In the genomic region with DNA sequence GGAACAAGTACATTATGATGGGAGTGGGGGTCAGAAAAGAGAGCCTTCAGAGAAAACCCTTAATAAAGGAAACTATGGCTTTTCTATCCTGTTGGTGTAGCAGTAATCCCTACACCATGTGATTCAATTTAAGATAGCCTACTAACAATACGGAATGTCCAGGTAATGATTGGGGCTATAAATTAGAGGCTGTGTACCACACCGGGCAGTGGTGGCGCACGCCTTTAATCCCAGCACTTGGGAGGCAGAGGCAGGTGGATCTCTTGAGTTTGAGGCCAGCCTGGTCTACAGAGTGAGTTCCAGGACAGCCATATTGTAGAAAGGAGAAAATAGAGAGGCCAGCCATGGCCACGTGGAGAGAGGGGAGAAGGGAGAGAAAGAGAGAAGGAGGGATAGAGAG, we compare ENCODE assay signal across 21 mouse cellular contexts.
"Had no signal": no experiment of that assay in that cellular context is flagged by ENCODE, and none has a peak within 500 bp of the region (broad histone marks: within the 10 kb centered on the region; RNA-seq: fewer than 3 reads in every experiment).

No protein-coding gene starts in this region.

- H3K27ac ChIP-seq: liver, embryonic 12.5 days; liver, embryonic 14.5 days; midbrain, embryonic 10.5 days; midbrain, embryonic 13.5 days; neural tube, embryonic 13.5 days; neural tube, embryonic 15.5 days; stomach, embryonic 15.5 days; stomach, postnatal 0 days had no signal

- H3K4me3 ChIP-seq: liver, embryonic 12.5 days; midbrain, embryonic 10.5 days; midbrain, embryonic 13.5 days; myocyte; neural tube, embryonic 13.5 days; neural tube, embryonic 15.5 days; stomach, embryonic 15.5 days had no signal

- H3K9me3 ChIP-seq: liver, embryonic 12.5 days; midbrain, embryonic 13.5 days; neural tube, embryonic 13.5 days; neural tube, embryonic 15.5 days; stomach, embryonic 15.5 days had no signal

- H3K9ac ChIP-seq: liver, embryonic 12.5 days; liver, embryonic 14.5 days; lung, embryonic 14.5 days; midbrain, embryonic 13.5 days; neural tube, embryonic 13.5 days; neural tube, embryonic 15.5 days; stomach, embryonic 15.5 days had no signal

- H3K4me1 ChIP-seq: stomach, embryonic 15.5 days had no signal

- DNase-seq: lung, adult 18-20 months; lung, embryonic 14.5 days; lung, postnatal 10 days; lung, postnatal 4 days; retina, postnatal 1 day; right cerebral cortex, adult 18-20 months; right cerebral cortex, postnatal 14 days; spleen, adult 18-20 months; thymus, adult 2 months; thymus, postnatal 25 days; thymus, postnatal 4 days had no signal

- H3K27me3 ChIP-seq: liver, embryonic 12.5 days; midbrain, embryonic 13.5 days; neural tube, embryonic 13.5 days; neural tube, embryonic 15.5 days; stomach, embryonic 15.5 days had no signal

- ATAC-seq: liver, embryonic 12.5 days; midbrain, embryonic 13.5 days; midbrain, embryonic 16.5 days had no signal
